Comparison of ENCODE assay signal across 27 mouse cellular contexts in genomic region chr5:91993061-91993460, GRCm38 (mm10). TPM values are rescaled to one million over a fixed set of nuclear protein-coding genes. Genes with fewer than 3 reads are reported as not detected.
"Had no signal": no experiment of that assay in that cellular context is flagged by ENCODE, and none has a peak within 500 bp of the region (broad histone marks: within the 10 kb centered on the region; RNA-seq: fewer than 3 reads in every experiment).

No protein-coding gene starts in this region.

- DNase-seq: lung, adult 18-20 months; lung, embryonic 14.5 days; lung, postnatal 10 days; lung, postnatal 36 days; retina, postnatal 1 day; right cerebral cortex, adult 18-20 months; right cerebral cortex, postnatal 25 days; spleen, adult 18-20 months; thymus, adult 2 months; thymus, postnatal 25 days; thymus, postnatal 4 days had no signal

- H3K27ac ChIP-seq: liver, embryonic 12.5 days; liver, embryonic 14.5 days; macrophage; midbrain, embryonic 13.5 days; midbrain, embryonic 15.5 days; neural tube, embryonic 13.5 days; neural tube, embryonic 15.5 days; stomach, embryonic 15.5 days; stomach, postnatal 0 days had no signal

- H3K4me3 ChIP-seq: liver, embryonic 12.5 days; megakaryocyte, embryonic 14.5 days; midbrain, embryonic 13.5 days; midbrain, embryonic 15.5 days; neural tube, embryonic 13.5 days; neural tube, embryonic 15.5 days; stomach, embryonic 15.5 days had no signal

- H3K9me3 ChIP-seq: liver, embryonic 12.5 days; midbrain, embryonic 13.5 days; midbrain, embryonic 15.5 days; neural tube, embryonic 13.5 days; neural tube, embryonic 15.5 days; stomach, embryonic 15.5 days had no signal

- H3K9ac ChIP-seq: liver, embryonic 12.5 days; liver, embryonic 14.5 days; lung, embryonic 14.5 days; midbrain, embryonic 13.5 days; midbrain, embryonic 15.5 days; neural tube, embryonic 13.5 days; neural tube, embryonic 15.5 days; stomach, embryonic 15.5 days had no signal

- H3K27me3 ChIP-seq: liver, embryonic 12.5 days; midbrain, embryonic 13.5 days; midbrain, embryonic 15.5 days; neural tube, embryonic 13.5 days; neural tube, embryonic 15.5 days; stomach, embryonic 15.5 days had no signal

- H3K36me3 ChIP-seq: liver, embryonic 12.5 days; midbrain, embryonic 13.5 days; midbrain, embryonic 15.5 days; neural tube, embryonic 13.5 days; neural tube, embryonic 15.5 days; stomach, embryonic 15.5 days had no signal

- H3K4me1 ChIP-seq: liver, embryonic 12.5 days; midbrain, embryonic 13.5 days; midbrain, embryonic 15.5 days; neural tube, embryonic 13.5 days; neural tube, embryonic 15.5 days; stomach, embryonic 15.5 days had no signal

RNA-seq across cellular contexts. Expression of gene Odaph, which starts 5.8 kb away (rescaled TPM):
- polyA plus RNA-seq: liver, embryonic 12.5 days; liver, embryonic 14.5 days; liver, embryonic 16.5 days; lung, embryonic 14.5 days; lung, embryonic 16.5 days; macrophage; midbrain, embryonic 11.5 days; midbrain, embryonic 13.5 days; midbrain, embryonic 15.5 days; neural tube, embryonic 11.5 days; neural tube, embryonic 13.5 days; thymus, adult 2 months; urinary bladder, adult 2 months had no signal

RNA-seq across cellular contexts. Expression of gene Cdkl2, which starts 50.6 kb away (rescaled TPM):
- total RNA-seq: megakaryocyte progenitor cell, adult 5-6 weeks had no signal
